Mouse (Mus musculus): ENCODE data around the gene Cd9. TPM values are rescaled to one million over a fixed set of nuclear protein-coding genes. Genes with fewer than 3 reads are reported as not detected.

The Cd9 gene
- total RNA-seq (2017) = 490 to 606 TPM (median 578 TPM) in 3 replicates

DNA sequence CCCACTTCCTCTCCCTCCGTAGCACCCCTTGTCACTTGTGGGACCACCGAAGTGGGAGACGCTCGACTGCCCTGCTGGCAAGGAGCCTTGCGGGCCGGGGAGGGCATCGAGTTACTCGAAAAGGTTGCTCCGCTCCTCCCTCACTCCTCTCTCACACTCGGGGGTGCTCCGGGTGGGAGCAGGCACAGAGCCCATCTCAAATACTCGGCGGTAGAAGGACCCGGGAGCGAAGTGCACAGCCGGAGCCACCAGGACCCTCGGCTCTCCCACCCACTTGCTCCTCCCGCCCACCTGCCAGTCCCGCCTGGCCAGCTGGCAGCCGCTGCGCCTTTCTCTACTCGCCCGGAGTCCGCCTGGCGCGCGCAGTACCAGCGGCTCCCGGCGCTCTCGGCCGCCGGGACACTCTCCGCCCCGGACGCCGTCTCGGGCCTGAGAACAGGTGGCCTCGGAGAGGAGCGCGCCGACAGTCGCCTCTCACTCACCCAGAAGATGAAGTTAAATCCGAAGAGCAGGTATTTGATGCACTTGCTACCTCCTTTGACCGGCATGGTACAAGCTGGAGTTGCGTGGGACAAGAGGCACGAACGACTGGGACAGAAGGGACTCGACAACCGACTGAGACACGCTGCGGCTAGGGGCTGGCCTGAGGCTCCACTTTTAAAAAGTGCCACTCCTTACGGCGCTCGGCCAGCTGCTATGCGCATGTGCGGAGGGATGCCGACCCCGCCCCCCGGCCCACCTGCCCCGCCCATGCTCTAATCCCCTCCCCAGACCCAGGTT is at the start of gene Cd9:
Cd9 (minus strand) TSS at position 700 of the 780 bp plus-strand sequence.
- ATAC-seq (replicated peaks; ENCODE audit: insufficient number of reproducible peaks, low FRiP score, low TSS enrichment, poor library complexity, severe bottlenecking) = peak; percentile 46; the same call in 1 of the 2 replicates

DNA sequence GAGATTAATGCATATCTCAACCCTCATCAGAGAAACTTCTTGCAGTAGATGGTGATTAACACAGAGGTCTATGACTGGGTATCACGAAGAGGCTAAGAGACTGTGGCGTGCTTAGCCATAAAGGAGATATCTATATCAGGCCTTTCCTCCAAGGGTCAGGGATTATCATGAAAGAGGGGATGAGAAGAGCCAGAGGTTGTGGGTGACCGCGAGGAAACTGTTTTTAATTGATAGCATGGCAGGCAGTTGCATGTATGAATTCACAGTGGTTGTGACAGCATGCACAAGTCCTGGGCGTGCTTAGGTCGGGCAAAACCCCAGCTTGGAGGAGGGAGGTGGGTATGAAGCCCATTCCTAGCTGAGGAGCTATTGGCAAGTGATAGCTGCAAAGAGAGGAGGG is 46.7 kb upstream of the Cd9 start:
- no peak for ATAC-seq (replicated peaks; ENCODE audit: insufficient number of reproducible peaks, low FRiP score, low TSS enrichment, poor library complexity, severe bottlenecking)

DNA sequence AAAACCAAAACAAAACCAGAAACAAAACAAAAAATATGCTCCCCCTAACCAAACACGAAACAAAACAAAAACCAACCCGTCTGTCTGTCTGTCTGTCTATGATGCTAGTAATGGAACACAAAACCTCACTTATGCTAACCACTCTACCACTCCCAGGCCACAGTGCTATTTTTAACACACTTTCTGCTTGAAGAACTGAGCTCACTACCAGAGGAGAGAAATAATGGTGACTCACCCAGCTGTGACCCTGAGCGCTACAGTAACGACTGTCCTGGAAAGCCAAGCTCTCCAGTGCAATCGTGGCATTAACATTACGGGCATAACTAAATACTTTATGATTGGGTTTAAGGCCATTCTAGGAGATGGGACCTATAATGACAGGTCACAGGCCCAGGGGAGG is 46.2 kb upstream of the Cd9 start:
- peak; percentile 71; the same call in 1 of the 2 replicates for ATAC-seq (replicated peaks; ENCODE audit: insufficient number of reproducible peaks, low FRiP score, low TSS enrichment, poor library complexity, severe bottlenecking)

DNA sequence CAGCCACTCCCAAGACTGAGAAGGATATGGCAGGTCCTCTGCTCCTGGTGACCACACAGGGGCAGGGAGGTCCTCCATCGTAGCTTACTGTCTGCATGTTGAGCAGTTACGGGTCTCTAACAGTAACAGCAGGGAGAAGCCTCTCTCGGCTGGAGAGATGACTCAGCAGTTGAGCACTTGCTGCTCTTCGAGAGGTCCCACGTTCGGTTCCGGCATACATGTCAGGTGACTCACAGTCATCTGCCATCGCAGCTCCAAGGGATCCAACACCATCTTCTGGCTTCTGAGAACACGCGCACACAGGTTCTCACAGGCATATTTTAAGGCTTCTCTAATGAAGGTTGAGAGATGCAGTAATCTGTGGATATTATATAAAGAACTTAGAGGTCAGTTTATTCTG is 45.6 kb upstream of the Cd9 start:
- no peak for ATAC-seq (replicated peaks; ENCODE audit: insufficient number of reproducible peaks, low FRiP score, low TSS enrichment, poor library complexity, severe bottlenecking)

DNA sequence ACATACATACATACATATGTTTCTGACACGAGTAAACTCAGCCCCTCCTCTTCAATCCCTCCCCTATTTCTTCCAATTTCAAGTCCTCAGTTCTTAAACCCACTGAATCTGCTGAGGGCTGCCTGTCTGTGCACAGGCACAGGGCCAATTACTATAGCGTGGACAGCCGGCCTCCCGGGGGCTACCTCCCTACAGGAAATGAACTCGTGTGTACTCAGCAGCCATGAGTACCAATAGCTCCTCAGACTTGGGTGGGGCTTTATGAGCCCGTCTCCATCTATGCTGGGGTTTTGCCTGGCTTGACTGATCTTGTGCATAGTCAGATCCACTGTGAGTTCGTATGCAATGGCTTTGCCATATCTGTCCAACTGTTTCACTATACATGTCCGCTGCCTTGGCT is 44.8 kb upstream of the Cd9 start:
- no peak for ATAC-seq (replicated peaks; ENCODE audit: insufficient number of reproducible peaks, low FRiP score, low TSS enrichment, poor library complexity, severe bottlenecking)

DNA sequence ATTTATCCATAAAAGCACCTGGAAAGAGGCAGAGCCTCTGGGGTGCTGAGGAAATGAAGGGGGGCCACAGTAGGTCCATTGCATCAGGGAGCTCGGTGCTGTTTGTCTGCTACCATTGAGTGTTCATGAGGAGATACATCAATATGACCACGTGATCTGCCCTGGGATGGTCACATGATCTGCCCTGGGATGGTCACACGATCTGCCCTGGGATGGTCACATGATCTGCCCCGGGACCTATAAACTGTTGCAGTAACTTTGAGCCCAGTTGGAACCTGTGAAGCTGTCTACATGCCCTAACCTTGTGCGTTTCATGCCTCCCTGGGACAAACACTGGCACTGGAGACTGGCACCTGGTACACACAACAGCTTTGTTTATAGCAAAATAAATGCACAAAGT is 43.9 kb upstream of the Cd9 start:
- ATAC-seq (replicated peaks; ENCODE audit: insufficient number of reproducible peaks, low FRiP score, low TSS enrichment, poor library complexity, severe bottlenecking) = no peak

DNA sequence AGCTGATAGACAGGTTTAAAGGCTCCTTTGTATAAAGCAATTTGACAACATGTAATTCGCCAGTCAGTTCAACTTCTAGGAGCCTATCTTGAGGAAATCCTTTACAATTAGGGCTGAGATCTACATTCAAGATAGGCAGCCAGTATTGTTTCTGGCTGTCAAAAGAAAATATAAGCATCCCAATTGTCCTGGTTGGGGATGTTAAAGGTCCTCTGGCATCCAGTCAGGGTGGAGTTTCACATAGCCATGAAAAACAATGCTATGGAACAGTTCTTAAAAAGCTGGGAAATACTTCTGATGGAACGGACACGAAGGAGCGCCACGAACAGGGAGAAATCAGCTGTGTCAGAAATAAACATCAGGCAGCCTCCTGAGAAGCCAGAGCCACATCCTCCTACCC is 40.4 kb upstream of the Cd9 start:
- no peak for ATAC-seq (replicated peaks; ENCODE audit: insufficient number of reproducible peaks, low FRiP score, low TSS enrichment, poor library complexity, severe bottlenecking)

DNA sequence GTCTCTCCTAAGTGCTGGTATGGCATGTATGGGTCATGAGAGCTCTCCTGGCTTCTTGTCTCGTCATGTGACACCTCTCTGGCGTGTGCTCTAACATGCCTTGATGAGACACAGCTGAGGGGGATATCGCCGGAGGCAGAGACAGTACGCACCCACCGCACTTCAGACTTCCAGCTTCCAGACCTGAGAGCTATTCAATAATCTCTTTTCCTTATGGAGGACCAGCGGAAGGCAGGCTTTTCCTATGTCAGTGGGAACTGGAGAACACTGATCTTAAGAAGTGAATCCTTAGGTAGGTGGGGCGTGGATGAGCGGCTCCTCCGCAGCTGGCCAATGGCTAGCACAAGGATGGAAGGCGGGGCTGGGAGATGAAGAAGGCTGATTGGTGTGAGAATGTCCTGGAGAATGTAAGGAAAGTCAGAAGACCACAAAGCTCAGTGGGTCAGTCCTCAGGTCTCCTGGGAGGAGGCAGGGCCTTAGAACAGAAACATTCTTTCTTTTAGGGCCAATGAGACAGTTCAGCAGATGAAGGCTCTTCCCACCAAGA is 38.6 kb upstream of the Cd9 start:
- no peak for ATAC-seq (replicated peaks; ENCODE audit: insufficient number of reproducible peaks, low FRiP score, low TSS enrichment, poor library complexity, severe bottlenecking)

DNA sequence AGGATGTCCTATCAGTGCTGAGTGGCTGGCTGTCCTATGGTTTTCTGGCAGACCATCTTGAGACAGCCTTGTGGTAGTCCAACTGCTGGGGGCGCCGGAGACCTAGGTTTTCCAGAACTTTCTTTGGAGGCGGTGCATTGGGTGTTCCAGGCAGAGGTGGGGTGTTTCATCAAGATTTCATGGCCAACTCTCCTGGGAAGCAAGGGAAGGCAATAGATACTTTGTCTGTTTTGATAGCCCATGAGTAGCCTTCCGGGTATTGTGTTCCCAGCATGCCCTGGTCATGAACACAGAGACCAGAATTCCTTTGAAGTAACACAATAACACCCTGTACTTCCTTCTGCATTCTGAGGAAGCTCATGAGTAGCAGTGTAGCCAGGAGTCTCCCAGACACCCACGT is 34.9 kb upstream of the Cd9 start:
- ATAC-seq (replicated peaks; ENCODE audit: insufficient number of reproducible peaks, low FRiP score, low TSS enrichment, poor library complexity, severe bottlenecking) = no peak

DNA sequence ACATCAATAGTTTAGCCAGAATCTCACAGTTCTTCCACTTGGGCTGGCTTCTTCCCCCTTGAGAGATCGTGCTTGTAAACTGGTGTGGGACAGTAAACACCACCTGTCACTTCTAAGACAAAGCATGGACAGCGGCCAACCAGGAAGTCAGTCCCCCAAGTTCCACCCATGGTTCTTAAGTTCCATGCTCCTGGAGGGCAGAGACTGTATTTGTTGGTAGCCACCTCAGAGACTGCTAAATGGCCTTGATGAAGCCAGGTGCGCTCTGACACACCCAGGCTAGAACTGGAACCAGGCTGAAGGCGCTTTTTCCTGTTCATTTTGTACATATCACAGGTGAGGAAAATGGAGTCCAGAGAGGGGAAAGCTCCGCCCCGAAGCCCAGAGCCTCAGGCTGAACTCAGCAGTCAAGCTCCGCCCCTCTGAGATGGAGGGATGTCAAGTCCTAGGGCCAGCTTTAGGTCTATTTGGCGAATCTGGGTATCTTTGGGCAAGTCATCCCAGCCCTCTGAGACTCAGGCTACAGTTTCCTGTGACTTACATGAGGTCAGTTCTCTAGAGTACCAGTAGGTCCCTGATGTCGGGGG is 34.1 kb upstream of the Cd9 start:
- ATAC-seq (replicated peaks; ENCODE audit: insufficient number of reproducible peaks, low FRiP score, low TSS enrichment, poor library complexity, severe bottlenecking) = no peak

DNA sequence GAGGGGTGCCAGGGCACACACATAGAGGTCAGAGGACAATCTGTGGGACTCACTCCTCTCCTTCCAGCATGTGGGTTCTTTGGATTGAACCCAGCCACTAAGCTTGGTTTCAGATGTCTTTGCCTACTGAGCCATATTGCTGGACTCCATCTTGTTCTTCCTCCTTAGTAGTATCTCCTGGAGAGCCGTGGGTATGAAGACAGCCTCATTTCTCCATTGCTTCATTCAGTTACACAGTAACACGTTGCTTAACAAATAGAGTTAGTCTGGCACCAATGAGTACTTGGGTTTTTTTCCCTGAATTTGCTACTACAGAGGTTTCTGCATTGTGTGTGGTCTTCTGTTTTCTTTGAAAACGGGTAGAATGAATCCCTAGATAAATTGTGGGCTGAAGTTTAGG is 31.5 kb upstream of the Cd9 start:
- ATAC-seq (replicated peaks; ENCODE audit: insufficient number of reproducible peaks, low FRiP score, low TSS enrichment, poor library complexity, severe bottlenecking) = no peak

DNA sequence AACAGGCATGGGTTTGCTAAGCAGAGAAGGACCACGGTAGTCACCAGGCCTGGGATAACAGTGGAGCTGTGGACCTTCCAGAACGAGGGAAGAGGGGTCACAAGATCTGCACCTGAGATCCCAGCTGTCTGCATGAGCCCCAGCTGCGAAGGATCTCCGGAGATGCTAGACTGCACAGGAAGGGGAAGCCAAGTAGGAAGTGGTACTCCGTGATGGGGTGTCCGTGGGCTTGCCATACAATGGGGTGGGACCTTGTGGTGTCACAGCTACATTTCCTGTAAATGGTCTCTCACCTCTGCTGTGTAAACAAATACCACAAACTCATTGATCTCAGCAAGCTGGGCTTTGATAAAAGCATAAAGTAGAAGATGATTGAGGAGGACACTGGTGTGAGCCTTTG is 29.4 kb upstream of the Cd9 start:
- peak; percentile 65 for ATAC-seq (replicated peaks; ENCODE audit: insufficient number of reproducible peaks, low FRiP score, low TSS enrichment, poor library complexity, severe bottlenecking)

DNA sequence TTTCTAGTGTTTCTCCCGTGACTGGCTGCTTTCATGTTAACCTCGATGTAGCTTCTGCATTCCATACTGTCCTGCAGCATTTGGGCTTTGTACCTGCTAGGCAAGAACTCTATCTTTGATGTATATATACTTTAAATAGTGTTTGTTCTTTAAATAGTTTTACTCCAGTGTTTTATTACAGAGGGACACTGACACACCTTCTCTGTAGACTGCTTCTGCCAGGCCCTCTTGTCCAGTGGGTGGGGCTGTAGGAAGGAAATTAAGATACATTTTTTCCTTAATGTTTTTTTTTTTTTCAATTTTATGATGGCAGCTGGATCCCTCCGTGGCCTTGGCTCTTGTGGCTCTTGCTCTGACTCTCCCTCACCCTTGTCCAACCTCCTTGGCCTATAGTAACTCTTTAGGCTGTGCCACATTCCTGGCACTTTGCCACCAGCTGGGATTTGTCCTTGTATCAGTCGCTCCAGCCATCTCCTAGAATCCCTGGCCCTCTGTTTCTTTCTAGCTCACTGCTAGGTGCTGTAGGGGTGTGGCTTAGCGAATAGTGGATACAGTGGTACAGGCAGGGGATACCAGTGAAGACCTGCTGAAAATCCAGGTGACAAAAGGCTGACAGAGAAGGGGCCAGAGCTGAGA is 27.1 kb upstream of the Cd9 start:
- ATAC-seq (replicated peaks; ENCODE audit: insufficient number of reproducible peaks, low FRiP score, low TSS enrichment, poor library complexity, severe bottlenecking) = no peak

DNA sequence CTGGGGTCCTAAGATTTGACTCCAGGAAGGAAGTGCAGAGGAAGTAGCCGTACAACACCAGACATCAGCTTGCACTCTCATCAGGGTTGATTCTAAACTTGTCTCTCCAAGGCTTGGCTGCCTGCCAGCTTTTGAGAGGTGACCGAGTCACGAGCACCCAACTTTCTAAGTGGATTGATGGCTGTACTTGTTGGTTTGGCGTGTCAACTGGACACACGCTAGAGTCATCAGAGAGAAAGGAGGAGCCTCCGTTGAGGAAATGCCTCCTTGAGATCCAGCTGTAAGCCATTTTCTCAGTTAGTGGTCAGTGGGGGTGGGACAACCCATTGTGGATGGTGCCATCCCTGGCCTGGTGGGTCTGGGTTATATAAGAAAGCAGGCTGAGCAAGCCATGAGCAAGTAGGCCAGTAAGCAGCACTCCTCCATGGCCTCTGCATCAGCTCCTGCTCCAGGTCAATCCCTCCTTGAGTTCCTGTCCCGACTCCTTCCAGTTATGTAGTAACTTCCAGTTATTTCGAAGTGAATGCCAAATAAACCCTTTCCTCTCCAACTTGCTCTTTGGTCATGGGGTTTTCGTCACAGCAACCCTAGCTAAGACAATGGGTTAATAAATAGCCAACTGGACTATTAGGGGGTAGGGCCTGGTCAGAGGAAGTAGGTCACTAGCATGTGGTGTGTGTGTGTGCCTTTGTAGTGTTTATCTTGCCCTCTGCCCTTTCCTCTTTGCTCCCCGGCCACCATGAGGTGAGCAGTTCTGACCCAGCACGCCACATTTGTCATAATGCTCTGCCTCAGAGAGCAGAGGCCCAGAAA is 21.1 kb upstream of the Cd9 start:
- no peak for ATAC-seq (replicated peaks; ENCODE audit: insufficient number of reproducible peaks, low FRiP score, low TSS enrichment, poor library complexity, severe bottlenecking)

DNA sequence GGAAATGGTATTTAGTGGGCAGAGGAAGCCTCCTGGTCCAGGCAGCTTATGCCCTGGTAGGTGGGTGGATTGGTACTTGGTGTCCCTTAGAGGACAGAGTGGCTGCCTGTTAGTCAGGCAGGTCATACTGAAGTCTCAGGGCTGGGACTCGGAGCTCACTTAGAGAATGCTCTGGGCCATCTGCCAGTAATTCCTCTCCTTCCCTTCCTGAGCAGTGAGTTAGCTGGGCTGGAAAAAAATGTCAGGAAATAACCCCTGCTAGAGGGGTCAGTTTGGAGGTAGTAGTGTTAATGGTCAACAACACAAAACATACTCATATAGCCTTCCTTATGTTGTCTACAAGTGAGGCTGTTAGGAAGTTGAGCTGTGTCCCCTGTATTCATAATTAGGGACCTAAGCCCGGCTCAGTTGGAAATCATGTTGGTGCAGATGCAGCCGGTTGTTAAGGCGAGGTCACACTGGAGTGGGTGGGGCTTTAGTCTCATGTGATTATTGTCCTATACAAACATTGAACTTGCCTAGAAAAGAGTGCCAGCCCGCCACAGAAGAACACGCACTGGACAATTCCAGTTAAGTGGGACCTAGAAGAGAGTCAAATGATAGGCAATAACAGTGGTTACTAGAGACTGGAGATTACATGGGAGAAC is 18.5 kb upstream of the Cd9 start:
- no peak for ATAC-seq (replicated peaks; ENCODE audit: insufficient number of reproducible peaks, low FRiP score, low TSS enrichment, poor library complexity, severe bottlenecking)

DNA sequence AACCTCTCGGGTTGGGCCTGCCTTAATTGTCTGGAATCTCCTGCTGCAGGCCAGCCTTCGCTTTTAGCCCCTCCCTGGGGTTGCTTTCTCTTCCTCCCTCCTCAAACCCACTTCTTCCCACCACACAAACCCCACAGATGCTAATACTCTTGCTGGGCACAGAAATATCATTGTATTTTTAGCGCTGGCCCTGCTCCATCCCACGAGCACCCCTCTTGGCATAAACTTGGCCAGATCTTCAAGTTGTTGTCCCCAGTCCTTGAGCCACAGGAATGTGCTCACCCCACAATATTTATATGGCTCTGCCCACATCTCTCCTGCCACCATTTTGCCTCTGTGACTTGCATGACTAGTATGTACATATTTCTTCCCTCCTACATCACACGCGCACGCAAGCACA is 16.6 kb upstream of the Cd9 start:
- no peak for ATAC-seq (replicated peaks; ENCODE audit: insufficient number of reproducible peaks, low FRiP score, low TSS enrichment, poor library complexity, severe bottlenecking)

DNA sequence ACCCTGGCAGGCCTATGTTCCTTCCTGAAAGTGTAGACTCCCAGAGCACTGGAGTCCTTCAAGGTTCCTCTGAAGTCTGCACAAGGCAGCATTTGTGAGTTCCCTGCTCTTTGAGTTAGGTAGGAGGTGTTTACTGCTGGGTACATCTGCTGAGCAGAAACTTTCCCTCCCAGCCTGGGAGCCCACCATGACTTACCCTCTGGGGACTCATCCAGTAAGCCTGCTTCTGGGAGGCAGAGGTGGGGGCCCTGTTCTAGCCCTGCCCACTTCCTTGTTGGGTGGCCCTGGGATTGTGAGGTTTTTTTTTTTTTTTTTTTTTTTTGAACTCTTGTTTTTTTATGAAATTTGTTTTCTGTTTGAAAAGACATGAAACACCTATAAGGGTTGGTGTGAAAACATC is 16.1 kb upstream of the Cd9 start:
- no peak for ATAC-seq (replicated peaks; ENCODE audit: insufficient number of reproducible peaks, low FRiP score, low TSS enrichment, poor library complexity, severe bottlenecking)

DNA sequence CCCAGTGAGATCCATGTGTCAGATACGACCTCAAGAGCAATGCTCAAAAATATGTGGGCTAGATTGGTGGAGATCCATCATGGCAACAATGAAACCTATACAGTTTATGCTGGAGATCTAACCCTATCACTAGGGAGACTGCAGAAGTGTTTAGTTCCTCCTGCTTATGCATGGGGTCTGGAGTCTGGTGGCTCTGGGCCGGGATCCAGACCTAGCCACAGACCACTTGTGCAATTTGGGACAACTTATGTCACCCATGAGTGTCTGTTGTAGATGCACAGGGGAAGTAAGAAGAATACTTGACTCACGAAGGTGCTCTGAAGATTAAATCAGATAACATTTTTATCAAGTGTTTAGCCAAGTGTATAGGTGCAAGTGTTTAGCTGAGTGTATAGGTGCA is 15.2 kb upstream of the Cd9 start:
- peak; percentile 85 for ATAC-seq (replicated peaks; ENCODE audit: insufficient number of reproducible peaks, low FRiP score, low TSS enrichment, poor library complexity, severe bottlenecking)

DNA sequence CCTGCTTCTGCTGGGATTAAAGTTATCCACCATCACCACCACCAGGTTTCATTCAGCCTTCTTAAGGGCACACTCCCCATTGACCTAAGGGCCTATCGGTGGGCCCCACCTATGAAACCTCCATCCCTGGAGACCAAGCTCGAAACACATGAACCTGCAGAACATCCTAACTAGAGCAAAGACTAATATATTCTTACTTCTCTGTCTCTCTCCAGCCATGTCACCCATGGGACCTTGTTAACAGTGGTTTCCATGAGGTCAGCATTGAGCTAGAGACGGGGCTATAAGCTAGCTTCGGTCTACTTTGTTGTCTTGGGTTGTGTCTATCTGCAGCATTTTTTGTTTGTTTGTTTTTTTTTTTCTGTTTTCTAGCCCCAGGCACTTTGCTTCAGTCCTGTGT is 11.8 kb upstream of the Cd9 start:
- ATAC-seq (replicated peaks; ENCODE audit: insufficient number of reproducible peaks, low FRiP score, low TSS enrichment, poor library complexity, severe bottlenecking) = no peak
